Mouse (Mus musculus) limb, embryonic 14.5 days (tissue): ENCODE data around the gene Ier3. TPM values are rescaled to one million over a fixed set of nuclear protein-coding genes. Genes with fewer than 3 reads are reported as not detected.

ENCODE experiments used
- ATAC-seq: fragments of 200-750 bp; cut with Nextera tagmentation; 2 replicates; pipeline ENCODE4 v1.8.0; 2017; ENCODE audit warnings: low read depth, moderate number of reproducible peaks, moderate TSS enrichment; ENCODE audit not compliant: low FRiP score
- DNase-seq: peaks from one replicate; pipeline ENCODE4 v3.0.0-alpha.2; 2015; ENCODE audit warnings: low spot score
- H3K27ac ChIP-seq: fragments of 300-500 bp; sonication (generic); replicated peaks from 2 replicates; pipeline ENCODE4 v1.5.1; 2014; ENCODE audit warnings: low read depth, mild to moderate bottlenecking, low read length, moderate library complexity, mixed read lengths
- H3K27me3 ChIP-seq: fragments of 300-500 bp; sonication (generic); 2 replicates; pipeline ENCODE4 v1.6.1; 2014; ENCODE audit warnings: low read length, mixed read lengths; ENCODE audit not compliant: control insufficient read depth, insufficient read depth
- H3K36me3 ChIP-seq: fragments of 300-500 bp; sonication (generic); 2 replicates; pipeline ENCODE4 v1.6.1; 2014; ENCODE audit warnings: mild to moderate bottlenecking, low read length, moderate library complexity, mixed read lengths; ENCODE audit not compliant: control insufficient read depth, insufficient read depth
- H3K4me1 ChIP-seq: fragments of 300-500 bp; sonication (generic); 2 replicates; pipeline ENCODE4 v1.6.1; 2014; ENCODE audit warnings: antibody characterized with exemption, low read length, mixed read lengths; ENCODE audit not compliant: control insufficient read depth, insufficient read depth
- H3K4me2 ChIP-seq: fragments of 300-500 bp; sonication (generic); replicated peaks from 2 replicates; pipeline ENCODE4 v1.6.1; 2014; ENCODE audit warnings: low read depth, mild to moderate bottlenecking, low read length, moderate library complexity; ENCODE audit not compliant: severe bottlenecking
- H3K4me3 ChIP-seq: fragments of 300-500 bp; sonication (generic); replicated peaks from 2 replicates; pipeline ENCODE4 v1.5.1; 2014; ENCODE audit warnings: low read length
- H3K9ac ChIP-seq: fragments of 300-500 bp; sonication (generic); 2 replicates; pipeline ENCODE4 v1.6.1; 2014; ENCODE audit warnings: mild to moderate bottlenecking, low read depth, low read length, moderate library complexity; ENCODE audit not compliant: severe bottlenecking
- H3K9me3 ChIP-seq: fragments of 300-500 bp; sonication (generic); 2 replicates; pipeline ENCODE4 v1.6.1; 2016; ENCODE audit warnings: low read length; ENCODE audit not compliant: control insufficient read depth
- POLR2A ChIP-seq: fragments of 200-500 bp; IDR thresholded peaks from 2 replicates; pipeline ENCODE4 v1.8.0; 2012; ENCODE audit warnings: inconsistent platforms, mild to moderate bottlenecking, moderate library complexity, borderline replicate concordance; ENCODE audit not compliant: insufficient read depth, insufficient read length; ENCODE audit errors: extremely low read depth
- WGBS: fragments of 180-500 bp; shearing (Covaris S2); extraction: QIAGEN DNeasy Blood & Tissue Kit; methylation state at CpG from one replicate; pipeline ENCODE4 v1.1.7; 2014; 5-methylcytosine and 5-hydroxymethylcytosine counted together
- polyA plus RNA-seq, 2 experiments: library from polyadenylated mRNA; depleted of rRNA in 1 of 2; stranded (reverse) in 1 of 2; unstranded in 1 of 2; fragments of >200 nt; fragmentation: Nextera tagmentation in 1 of 2; extraction: Ambion mirVana in 1 of 2; gene quantifications; 2 replicates each; pipeline versions ENCODE4 v1.2.1 to v1.2.3; 2012 to 2014

Gene Ier3
- polyA plus RNA-seq, 2 experiments = 8.8 to 10.8 TPM

DNA sequence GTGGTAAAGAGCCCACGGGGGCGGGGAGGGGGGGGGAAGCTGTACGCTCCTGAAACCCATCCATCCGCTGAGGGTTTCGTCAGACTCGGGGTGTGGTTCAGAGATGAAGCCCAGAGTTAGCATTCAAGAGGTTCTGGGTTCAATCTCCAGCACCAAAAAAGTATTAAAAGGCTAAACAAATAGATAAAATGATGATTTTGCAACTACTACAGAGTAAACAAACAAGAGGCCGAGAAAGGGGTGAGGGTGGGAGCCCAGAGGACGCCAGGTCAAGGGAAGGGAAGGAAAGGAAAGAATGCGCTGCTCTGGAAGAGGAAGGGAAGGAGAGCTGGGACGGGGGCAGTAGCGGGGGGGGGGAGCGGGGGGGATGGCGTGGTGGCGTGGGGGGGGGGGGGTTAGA, 4.8 kb upstream of the Ier3 start:
- no peak overlapping the region for H3K4me3 ChIP-seq
- WGBS = 39% methylated on average over 9 of the region's 14 CpGs
- no peak for DNase-seq
- no peaks in the 10 kb centered on the region for H3K27me3 ChIP-seq
- no peak overlapping the region for H3K9ac ChIP-seq
- H3K4me2 ChIP-seq = no peak overlapping the region
- no peak for ATAC-seq
- no peaks in the 10 kb centered on the region for H3K9me3 ChIP-seq
- H3K4me1 ChIP-seq = peaks cover 36% of the 10 kb centered on the region
- no peak overlapping the region for H3K27ac ChIP-seq
- no peaks in the 10 kb centered on the region for H3K36me3 ChIP-seq
- TF ChIP-seq POLR2A = no peak

- Histone ChIP-seq H3K36me3 (no peaks in the 10 kb centered on the region), H3K9me3 (no peaks in the 10 kb centered on the region), H3K9ac (no peak overlapping the region), H3K4me3 (no peak overlapping the region), H3K4me2 (no peak overlapping the region), H3K4me1 (peaks cover 36% of the 10 kb centered on the region), H3K27ac (0 out of 2 replicates have a peak overlapping the region, but pooled peaks have one; percentile 15), H3K27me3 (no peaks in the 10 kb centered on the region)
- ATAC-seq = no peak
- no peak for DNase-seq
- WGBS = 31% methylated on average over 10 of the region's 10 CpGs
- TF ChIP-seq POLR2A = no peak
Observed at GRCm38 (mm10) chr17:35817226-35817625, 4.3 kb upstream of the Ier3 start.

DNA sequence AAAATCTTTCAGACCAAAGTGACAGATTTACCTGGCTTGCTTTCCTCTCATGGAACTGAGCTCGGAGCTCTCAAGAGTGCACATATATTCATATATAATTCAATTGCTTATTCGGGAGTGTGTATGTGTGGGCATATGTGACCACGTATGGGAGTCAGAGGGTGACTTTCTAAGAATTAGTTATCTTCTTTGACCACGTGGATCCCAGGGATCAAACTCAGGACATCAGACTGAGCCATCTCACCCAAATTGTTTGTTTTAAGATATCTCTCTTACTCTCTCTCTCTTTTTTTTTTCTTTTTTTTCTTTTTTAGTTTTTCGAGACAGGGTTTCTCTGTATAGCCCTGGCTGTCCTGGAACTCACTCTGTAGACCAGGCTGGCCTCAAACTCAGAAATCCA, 1.4 kb upstream of the Ier3 start:
- no peaks in the 10 kb centered on the region for H3K27me3 ChIP-seq
- DNase-seq (no peak), ATAC-seq (no peak)
- TF ChIP-seq POLR2A = no peak
- no peaks in the 10 kb centered on the region for H3K9me3 ChIP-seq
- H3K4me1 ChIP-seq = peaks cover 23% of the 10 kb centered on the region; the same call in 1 of the 2 replicates
- H3K4me2 ChIP-seq = no peak overlapping the region
- no peak overlapping the region for H3K27ac ChIP-seq
- no peak overlapping the region for H3K4me3 ChIP-seq
- no peak overlapping the region for H3K9ac ChIP-seq
- 79% methylated on average over 5 of the region's 5 CpGs for WGBS
- no peaks in the 10 kb centered on the region for H3K36me3 ChIP-seq

GRCm38 (mm10) chr17:35822564-35822963, 1.1 kb downstream of the Ier3 start:
- DNase-seq (peak; percentile 55), ATAC-seq (peak; percentile 1; the same call in 1 of the 2 replicates)
- Histone ChIP-seq H3K4me1 (peaks cover 18% of the 10 kb centered on the region; the same call in 1 of the 2 replicates), H3K9me3 (no peaks in the 10 kb centered on the region), H3K4me3 (peak overlapping the region; percentile 65), H3K9ac (peak overlapping the region; percentile 69), H3K36me3 (peaks cover 19% of the 10 kb centered on the region), H3K4me2 (peak overlapping the region; percentile 97), H3K27ac (peak overlapping the region; percentile 61), H3K27me3 (no peaks in the 10 kb centered on the region)
- under 1% methylated on average over 11 of the region's 11 CpGs for WGBS
- TF ChIP-seq POLR2A = no peak

DNA sequence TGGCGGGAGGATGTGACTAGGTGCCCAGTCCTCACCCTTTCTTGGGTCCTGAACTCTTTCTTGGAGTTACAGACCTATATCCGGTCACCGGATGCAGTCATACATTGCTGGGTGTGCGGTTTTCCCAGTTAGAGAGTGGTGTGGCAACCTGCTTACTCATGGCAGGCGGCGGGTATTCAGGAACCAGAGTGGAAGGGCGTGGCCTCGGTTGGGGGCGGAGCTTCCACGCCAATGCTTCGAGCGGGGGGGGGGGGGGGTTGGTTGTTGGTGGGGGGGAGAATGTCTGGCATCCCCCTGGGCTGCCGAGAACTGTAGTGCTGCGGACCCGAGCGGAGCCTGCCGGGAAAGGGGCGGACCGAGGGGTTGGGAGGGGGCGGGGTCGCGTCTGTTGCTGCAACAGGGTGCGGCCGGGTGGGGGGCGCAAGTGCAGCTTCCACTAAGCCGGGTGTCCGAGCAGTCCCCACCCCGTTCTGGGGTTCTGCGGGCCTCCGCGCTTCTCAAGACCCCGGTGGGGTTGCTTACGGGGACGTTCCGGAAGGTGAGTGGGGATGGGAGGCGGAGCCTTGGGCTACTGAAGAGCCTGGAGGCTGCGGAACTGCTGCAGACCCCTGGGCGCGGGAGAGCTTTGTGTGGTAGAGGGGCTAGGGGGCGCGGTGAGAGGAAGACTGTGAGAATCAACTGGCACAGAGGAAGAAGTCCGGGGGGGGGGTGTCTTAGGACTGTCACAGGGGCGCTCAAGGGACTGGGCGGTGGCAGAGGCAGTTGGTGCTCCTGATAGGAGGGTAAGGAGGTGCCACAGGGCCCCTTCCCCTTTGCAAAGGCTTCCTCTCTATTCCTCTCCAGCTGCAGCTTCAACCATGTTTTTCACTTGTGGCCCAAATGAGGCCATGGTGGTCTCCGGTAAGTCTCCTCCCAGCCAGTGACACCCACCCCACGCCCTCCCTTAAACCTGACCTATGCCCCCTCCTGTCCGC, 1.8 kb downstream of the Ier3 start, which contains the start of gene Flot1:
Gene Flot1 (plus strand): TSS at position 267 of the 974 bp plus-strand sequence.
- WGBS = under 1% methylated on average over 32 of the region's 47 CpGs
- ATAC-seq (peak; percentile 87), DNase-seq (peak; percentile 91)
- peak within 1 kb of the TSS; percentile 84 for H3K27ac ChIP-seq
- peak within 1 kb of the TSS; percentile 97 for H3K4me2 ChIP-seq
- H3K36me3 ChIP-seq = peaks cover 23% of the 10 kb centered on the region
- no peaks in the 10 kb centered on the region for H3K9me3 ChIP-seq
- no peaks in the 10 kb centered on the region for H3K27me3 ChIP-seq
- peaks cover 18% of the 10 kb centered on the region; the same call in 1 of the 2 replicates for H3K4me1 ChIP-seq
- H3K9ac ChIP-seq = peak within 1 kb of the TSS; percentile 69
- H3K4me3 ChIP-seq = peak within 1 kb of the TSS; percentile 65
- TF ChIP-seq POLR2A = peak; percentile 28; the same call in 1 of the 2 replicates
